Mouse (Mus musculus) MEL (cell line): ENCODE results near the gene Comp.

ENCODE experiments used
- BHLHE40 ChIP-seq: IDR thresholded peaks from 2 replicates; pipeline ENCODE4 v1.6.1; 2012; ENCODE audit warnings: low read depth, mild to moderate bottlenecking, inconsistent platforms, low read length, improper control_type of control experiment, borderline replicate concordance
- CHD2 ChIP-seq: IDR thresholded peaks from 2 replicates; pipeline ENCODE4 v1.6.1; 2011; ENCODE audit warnings: low read length, improper control_type of control experiment
- CTCF ChIP-seq, 3 experiments: IDR thresholded peaks in 2 of 3; conservative IDR thresholded peaks in 1 of 3; 2 replicates each; pipeline ENCODE4 v1.5.1; 2011 to 2012; ENCODE audit warnings: low read length in 3 of 3, low read depth in 2 of 3, mild to moderate bottlenecking in 2 of 3, improper control_type of control experiment in 1 of 3, inconsistent platforms in 1 of 3, mixed read lengths in 1 of 3, moderate library complexity in 1 of 3; ENCODE audit not compliant: control insufficient read depth in 1 of 3, insufficient read depth in 1 of 3, poor library complexity in 1 of 3, severe bottlenecking in 1 of 3
- EP300 ChIP-seq, 2 experiments: IDR thresholded peaks; 2 replicates each; pipeline ENCODE4 v1.6.1; 2011; ENCODE audit warnings: improper control_type of control experiment in 2 of 2, low read length in 2 of 2, low read depth in 1 of 2, mild to moderate bottlenecking in 1 of 2
- MAFK ChIP-seq: IDR thresholded peaks from 2 replicates; pipeline ENCODE4 v1.6.1; 2011; ENCODE audit warnings: low read depth, mild to moderate bottlenecking, low read length, improper control_type of control experiment, borderline replicate concordance
- MAX ChIP-seq: IDR thresholded peaks from 2 replicates; pipeline ENCODE4 v1.6.1; 2011; ENCODE audit warnings: low read length, improper control_type of control experiment
- POLR2A ChIP-seq, 2 experiments: IDR thresholded peaks; 2 replicates each; pipeline ENCODE4 v1.6.1; 2011 to 2012; ENCODE audit warnings: low read length in 2 of 2, mild to moderate bottlenecking in 2 of 2, control low read depth in 1 of 2, improper control_type of control experiment in 1 of 2, low read depth in 1 of 2, moderate library complexity in 1 of 2; ENCODE audit not compliant: control insufficient read depth in 1 of 2, insufficient read depth in 1 of 2, poor library complexity in 1 of 2
- POLR2AphosphoS2 ChIP-seq: IDR thresholded peaks from 2 replicates; pipeline ENCODE4 v1.6.1; 2011; ENCODE audit warnings: low read length, improper control_type of control experiment
- SMC3 ChIP-seq: IDR thresholded peaks from 2 replicates; pipeline ENCODE4 v1.6.1; 2011; ENCODE audit warnings: low read depth, low read length, improper control_type of control experiment
- TAL1 ChIP-seq: IDR thresholded peaks from 2 replicates; pipeline ENCODE4 v1.6.1; 2012; ENCODE audit warnings: mild to moderate bottlenecking, inconsistent platforms, low read length, moderate library complexity, mixed read lengths
- USF1 ChIP-seq: IDR thresholded peaks from 2 replicates; pipeline ENCODE4 v1.6.1; 2014; ENCODE audit warnings: low read depth, mild to moderate bottlenecking, inconsistent platforms, low read length, improper control_type of control experiment, moderate library complexity
- USF2 ChIP-seq, 2 experiments: IDR thresholded peaks; 2 replicates each; pipeline ENCODE4 v1.6.1; 2011 to 2012; ENCODE audit warnings: improper control_type of control experiment in 2 of 2, low read length in 2 of 2, borderline replicate concordance in 1 of 2, inconsistent platforms in 1 of 2, low read depth in 1 of 2, mild to moderate bottlenecking in 1 of 2; ENCODE audit not compliant: insufficient read depth in 1 of 2
- ZKSCAN1 ChIP-seq: IDR thresholded peaks from 2 replicates; pipeline ENCODE4 v1.6.1; 2012; ENCODE audit warnings: low read depth, mild to moderate bottlenecking, inconsistent platforms, low read length, improper control_type of control experiment, moderate library complexity

DNA sequence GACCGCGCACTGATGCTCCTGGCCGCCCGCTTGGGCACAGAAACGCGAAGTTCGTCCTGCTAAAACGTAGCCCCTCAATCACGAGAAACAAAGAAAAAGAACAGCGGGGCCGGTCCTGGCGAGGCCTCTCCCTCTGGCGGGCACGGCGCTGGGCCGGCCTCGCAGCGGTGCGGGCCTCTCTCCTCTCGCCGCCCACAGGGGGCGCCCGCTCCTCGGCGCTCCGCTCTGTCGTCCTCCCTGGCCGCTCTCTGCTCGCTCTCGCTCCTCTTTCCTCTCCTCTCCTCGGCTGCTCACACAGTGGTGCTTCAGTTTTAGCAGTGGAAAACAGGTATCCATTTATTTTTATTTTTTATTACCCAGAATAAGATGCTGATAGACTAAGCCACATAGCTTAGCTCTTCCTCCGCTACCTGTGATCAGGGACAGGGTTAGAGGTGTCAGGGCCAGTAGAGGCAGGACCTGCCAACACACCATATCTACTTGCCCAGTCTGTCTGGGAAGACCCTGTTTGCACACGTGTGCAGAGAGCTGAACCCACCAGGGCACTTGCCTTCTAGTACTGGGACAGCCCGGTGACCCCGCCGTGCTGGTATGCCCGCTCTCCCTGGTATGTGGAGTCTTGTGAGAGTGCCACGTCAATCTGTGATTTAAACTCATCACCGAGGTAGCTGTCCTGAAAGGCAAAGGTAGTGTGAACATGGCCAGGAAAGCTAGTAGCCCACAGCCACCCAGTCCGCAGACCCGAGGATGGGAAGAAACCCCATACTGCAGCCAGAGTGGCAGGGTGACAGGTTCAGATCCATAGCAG is 41.1 kb upstream of the Comp start:
- TF ChIP-seq EP300 (IDR thresholded peaks at IDR 0.05; ENCODE audit: low read depth in 1 of 2, low read length in 2 of 2): no peak
- no peak for TF ChIP-seq BHLHE40
- no peak for TF ChIP-seq POLR2A (IDR thresholded peaks at IDR 0.05; ENCODE audit: control insufficient read depth in 1 of 2, insufficient read depth in 1 of 2, low read depth in 1 of 2, low read length in 2 of 2, poor library complexity in 1 of 2)
- no peak for TF ChIP-seq ZKSCAN1
- TF ChIP-seq POLR2AphosphoS2: no peak
- TF ChIP-seq USF2 (IDR thresholded peaks at IDR 0.05; ENCODE audit: borderline replicate concordance in 1 of 2, insufficient read depth in 1 of 2, low read depth in 1 of 2, low read length in 2 of 2): no peak
- TF ChIP-seq CTCF (IDR thresholded peaks at IDR 0.05 in 2 of 3, conservative IDR thresholded peaks at IDR 0.05 in 1 of 3; ENCODE audit: control insufficient read depth in 1 of 3, insufficient read depth in 1 of 3, low read depth in 2 of 3, low read length in 3 of 3, poor library complexity in 1 of 3, severe bottlenecking in 1 of 3): peak in 2 of 3 experiments; percentile 3 to 35; a peak in 3 of 6 replicates
- no peak for TF ChIP-seq MAX
- no peak for TF ChIP-seq TAL1
- TF ChIP-seq MAFK: no peak
- TF ChIP-seq CHD2: no peak
- no peak for TF ChIP-seq USF1
- TF ChIP-seq SMC3: no peak
